Mouse (Mus musculus) heart, embryonic 11.5 days (tissue): ENCODE data around the gene Mymx. TPM values are rescaled to one million over a fixed set of nuclear protein-coding genes. Genes with fewer than 3 reads are reported as not detected.

Experiments used
- ATAC-seq: fragments of 200-750 bp; cut with Nextera tagmentation; replicated peaks from 2 replicates; pipeline ENCODE4 v1.8.0; 2017; ENCODE audit warnings: moderate library complexity; ENCODE audit not compliant: insufficient number of reproducible peaks, low FRiP score, low TSS enrichment
- H3K27ac ChIP-seq: fragments of 300-500 bp; sonication (generic); 2 replicates; pipeline ENCODE4 v1.5.1; 2014; ENCODE audit warnings: mild to moderate bottlenecking, low read depth, low read length
- H3K27me3 ChIP-seq: fragments of 300-500 bp; sonication (generic); 2 replicates; pipeline ENCODE4 v1.6.1; 2014; ENCODE audit warnings: mild to moderate bottlenecking, low read length, mixed read lengths; ENCODE audit not compliant: control insufficient read depth, insufficient read depth
- H3K36me3 ChIP-seq: fragments of 300-500 bp; sonication (generic); 2 replicates; pipeline ENCODE4 v1.6.1; 2014; ENCODE audit warnings: mild to moderate bottlenecking, low read length, moderate library complexity, mixed read lengths; ENCODE audit not compliant: control insufficient read depth, insufficient read depth
- H3K4me1 ChIP-seq: fragments of 300-500 bp; sonication (generic); 2 replicates; pipeline ENCODE4 v1.6.1; 2014; ENCODE audit warnings: low read length; ENCODE audit not compliant: control insufficient read depth, insufficient read depth
- H3K4me2 ChIP-seq: fragments of 300-500 bp; sonication (generic); 2 replicates; pipeline ENCODE4 v1.6.1; 2014; ENCODE audit warnings: mild to moderate bottlenecking, moderate library complexity
- H3K4me3 ChIP-seq: fragments of 300-500 bp; sonication (generic); 2 replicates; pipeline ENCODE4 v1.5.1; 2014; ENCODE audit warnings: low read depth, low read length
- H3K9ac ChIP-seq: fragments of 300-500 bp; sonication (generic); 2 replicates; pipeline ENCODE4 v1.6.1; 2014; ENCODE audit warnings: mild to moderate bottlenecking, low read depth, low read length, moderate library complexity
- H3K9me3 ChIP-seq: fragments of 300-500 bp; sonication (generic); replicated peaks from 2 replicates; pipeline ENCODE4 v1.6.1; 2016; ENCODE audit warnings: low read length; ENCODE audit not compliant: control insufficient read depth
- WGBS: fragments of 180-500 bp; shearing (Covaris S2); extraction: QIAGEN DNeasy Blood & Tissue Kit; methylation state at CpG from one replicate; pipeline ENCODE4 v1.1.7; 2014; ENCODE audit not compliant: insufficient replicate concordance; 5-methylcytosine and 5-hydroxymethylcytosine counted together
- polyA plus RNA-seq: library from polyadenylated mRNA; unstranded; fragments of >200 nt; fragmentation: Nextera tagmentation; extraction: Ambion mirVana; gene quantifications from 2 replicates; pipeline ENCODE4 v1.2.1, GENCODE M21; 2014

Mymx gene
- polyA plus RNA-seq, 1 experiment from 2014 or later: not detected

- H3K27ac ChIP-seq: peak overlapping the region; percentile 47; the same call in 1 of the 2 replicates
- H3K36me3 ChIP-seq: no peaks in the 10 kb centered on the region
- H3K9ac ChIP-seq: peak overlapping the region; percentile 78; the same call in 1 of the 2 replicates
- peaks cover 67% of the 10 kb centered on the region for H3K4me1 ChIP-seq
- no peak for ATAC-seq
- H3K9me3 ChIP-seq: no peaks in the 10 kb centered on the region
- H3K27me3 ChIP-seq: peaks cover 10% of the 10 kb centered on the region
- peak overlapping the region; percentile 99 for H3K4me2 ChIP-seq
- H3K4me3 ChIP-seq: peak overlapping the region; percentile 66
- 8% methylated on average over 23 of the region's 23 CpGs for WGBS
Measured at GRCm38 (mm10) chr17:45595736-45596390, 6.0 kb downstream of the Mymx start.

GRCm38 (mm10) chr17:45594881-45595735 is 6.8 kb downstream of the Mymx start:
- peaks cover 67% of the 10 kb centered on the region for H3K4me1 ChIP-seq
- peak overlapping the region; percentile 47 for H3K27ac ChIP-seq
- peaks cover 6% of the 10 kb centered on the region for H3K27me3 ChIP-seq
- H3K9ac ChIP-seq: peak overlapping the region; percentile 78
- ATAC-seq: peak; percentile 65
- H3K36me3 ChIP-seq: no peaks in the 10 kb centered on the region
- no peaks in the 10 kb centered on the region for H3K9me3 ChIP-seq
- under 1% methylated on average over 58 of the region's 58 CpGs for WGBS
- H3K4me2 ChIP-seq: peak overlapping the region; percentile 99
- H3K4me3 ChIP-seq: peak overlapping the region; percentile 66

- H3K9ac ChIP-seq: peak overlapping the region; percentile 78
- H3K36me3 ChIP-seq: no peaks in the 10 kb centered on the region
- WGBS: 38% methylated on average over 8 of the region's 8 CpGs
- peak overlapping the region; percentile 37; the same call in 1 of the 2 replicates for H3K27ac ChIP-seq
- H3K4me1 ChIP-seq: peaks cover 59% of the 10 kb centered on the region
- no peaks in the 10 kb centered on the region for H3K9me3 ChIP-seq
- peak overlapping the region; percentile 66 for H3K4me3 ChIP-seq
- ATAC-seq: no peak
- peak overlapping the region; percentile 99 for H3K4me2 ChIP-seq
- H3K27me3 ChIP-seq: peaks cover 6% of the 10 kb centered on the region
Measured at GRCm38 (mm10) chr17:45594195-45594594, 7.7 kb downstream of the Mymx start.

GRCm38 (mm10) chr17:45593479-45593878 is 8.4 kb downstream of the Mymx start:
- Histone ChIP-seq H3K9me3 (no peaks in the 10 kb centered on the region), H3K4me2 (peak overlapping the region; percentile 99), H3K4me1 (peaks cover 55% of the 10 kb centered on the region), H3K36me3 (0 out of 2 replicates have a peak, but pooled peaks cover 3% of the 10 kb centered on the region), H3K27ac (peak overlapping the region; percentile 37; the same call in 1 of the 2 replicates), H3K9ac (peak overlapping the region; percentile 46; the same call in 1 of the 2 replicates), H3K4me3 (peak overlapping the region; percentile 66), H3K27me3 (peaks cover 6% of the 10 kb centered on the region)
- 11% methylated on average over 8 of the region's 8 CpGs for WGBS
- ATAC-seq: no peak; the same call in 1 of the 2 replicates

- WGBS: 36% methylated on average over 8 of the region's 8 CpGs
- Histone ChIP-seq H3K9me3 (no peaks in the 10 kb centered on the region), H3K4me2 (peak overlapping the region; percentile 99), H3K27me3 (peaks cover 6% of the 10 kb centered on the region), H3K4me1 (peaks cover 55% of the 10 kb centered on the region), H3K4me3 (peak overlapping the region; percentile 66), H3K36me3 (0 out of 2 replicates have a peak, but pooled peaks cover 3% of the 10 kb centered on the region), H3K9ac (peak overlapping the region; percentile 61; the same call in 1 of the 2 replicates), H3K27ac (0 out of 2 replicates have a peak overlapping the region, but pooled peaks have one; percentile 38)
- no peak for ATAC-seq
Measured at GRCm38 (mm10) chr17:45592606-45593431, 9.1 kb downstream of the Mymx start.

GRCm38 (mm10) chr17:45591701-45592605 is 9.9 kb downstream of the Mymx start:
- H3K4me3 ChIP-seq: peak overlapping the region; percentile 66
- H3K27me3 ChIP-seq: peaks cover 6% of the 10 kb centered on the region
- ATAC-seq: no peak
- H3K27ac ChIP-seq: 0 out of 2 replicates have a peak overlapping the region, but pooled peaks have one; percentile 38
- 0 out of 2 replicates have a peak, but pooled peaks cover 4% of the 10 kb centered on the region for H3K36me3 ChIP-seq
- H3K4me2 ChIP-seq: peak overlapping the region; percentile 99
- H3K9me3 ChIP-seq: no peaks in the 10 kb centered on the region
- H3K4me1 ChIP-seq: peaks cover 52% of the 10 kb centered on the region
- WGBS: 39% methylated on average over 16 of the region's 16 CpGs
- peak overlapping the region; percentile 61 for H3K9ac ChIP-seq

- WGBS: 69% methylated on average over 6 of the region's 6 CpGs
- Histone ChIP-seq H3K4me2 (no peak overlapping the region), H3K27ac (no peak overlapping the region), H3K4me1 (peaks cover 49% of the 10 kb centered on the region), H3K9me3 (no peaks in the 10 kb centered on the region), H3K36me3 (0 out of 2 replicates have a peak, but pooled peaks cover 5% of the 10 kb centered on the region), H3K27me3 (peaks cover 6% of the 10 kb centered on the region), H3K9ac (no peak overlapping the region), H3K4me3 (no peak overlapping the region)
- no peak for ATAC-seq
Measured at GRCm38 (mm10) chr17:45590410-45590809, 11.5 kb downstream of the Mymx start.
